Mouse (Mus musculus): ENCODE measurements around the gene Sgsm2. TPM values are rescaled to one million over a fixed set of nuclear protein-coding genes. Genes with fewer than 3 reads are reported as not detected.

The Sgsm2 gene
- polyA plus RNA-seq (2014; fragmentation: Illumina TruSeq; extraction: RNeasy Lipid Tissue Mini Kit (QIAGEN cat#74804); ENCODE audit: low read depth, low replicate concordance), result 1.1 TPM

DNA sequence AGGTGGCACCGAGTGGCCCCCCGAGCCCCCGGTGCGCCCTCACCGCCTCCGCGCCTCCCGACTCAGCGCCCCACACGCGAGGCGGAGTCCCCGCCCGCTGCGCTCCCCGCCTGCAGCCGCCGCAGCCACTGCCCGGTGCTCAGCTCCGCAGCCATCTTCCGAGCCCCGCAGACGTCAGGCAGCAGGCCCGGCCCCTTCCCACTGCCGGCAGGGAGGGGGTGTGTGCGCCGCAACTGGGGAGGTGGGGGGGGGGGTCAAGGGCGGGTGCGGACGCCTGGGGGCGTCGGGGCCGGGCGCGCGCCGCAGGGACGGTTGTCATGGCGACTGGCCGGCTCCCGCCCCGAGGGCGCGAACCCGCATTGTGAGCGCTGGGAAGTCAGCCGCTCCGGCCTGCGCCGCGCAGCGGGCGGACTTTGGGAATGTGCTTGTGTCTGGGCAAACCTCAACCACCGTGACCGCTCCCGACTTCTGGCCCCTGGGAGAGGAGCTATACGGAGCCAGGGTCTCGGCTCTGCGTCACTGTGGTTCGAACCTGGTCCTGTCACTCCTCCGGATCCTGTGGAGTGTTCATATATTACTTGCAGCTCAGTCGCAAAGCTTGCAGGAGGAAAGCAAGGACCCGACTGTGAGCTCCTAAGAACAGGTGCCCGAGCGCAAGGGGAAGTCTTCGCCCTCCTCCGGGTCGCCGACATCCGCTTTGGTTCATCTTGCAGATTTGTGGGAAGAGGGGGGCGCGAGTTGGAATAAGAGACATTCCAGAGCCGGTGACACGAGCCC lies at the start of gene Sgsm2:
Gene Sgsm2 (minus strand): TSS at position 160 of the 777 bp plus-strand sequence.

DNA sequence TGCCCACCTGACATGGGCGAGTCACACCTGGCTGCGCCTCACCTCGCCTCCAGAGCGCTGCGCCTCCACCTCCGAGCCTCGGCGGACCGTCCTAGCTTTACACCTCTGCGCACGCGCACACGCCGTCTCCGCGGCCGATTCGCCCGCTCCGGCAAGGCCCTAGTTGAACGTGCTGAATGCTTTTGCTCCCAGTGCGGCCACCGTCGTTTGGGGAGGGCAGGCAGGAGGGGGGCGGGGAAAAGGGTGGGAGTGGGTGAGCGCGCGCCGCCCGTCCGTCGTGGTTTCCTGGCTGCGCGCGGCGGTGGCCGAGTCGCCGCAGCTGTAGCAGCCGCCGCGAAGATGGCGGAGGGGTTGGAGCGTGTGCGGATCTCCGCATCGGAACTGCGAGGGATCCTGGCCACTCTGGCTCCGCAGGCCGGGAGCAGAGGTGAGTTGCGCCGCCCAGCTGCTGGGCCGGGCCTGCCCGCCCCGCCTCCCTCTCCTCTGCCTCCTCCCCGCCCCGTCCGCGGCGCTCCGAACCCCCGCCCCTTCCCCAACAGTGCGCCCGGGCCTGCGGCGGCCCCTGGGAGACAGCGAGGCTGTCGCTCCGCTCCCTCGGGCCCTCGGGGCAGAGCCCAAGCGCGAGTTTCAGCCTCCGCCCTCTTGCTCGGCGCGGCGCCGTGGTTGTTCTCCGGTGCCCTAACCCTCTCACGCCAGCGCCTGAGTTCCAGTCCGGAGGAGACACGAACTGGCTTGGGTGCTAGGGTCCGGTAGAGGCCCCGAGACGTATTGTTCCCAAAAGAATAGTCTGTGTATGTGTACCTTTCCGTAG lies 28.9 kb upstream of the Sgsm2 start, which contains the start of the genes Smg6 and Srr:
Gene Smg6 (plus strand): TSS at position 247 of the 811 bp plus-strand sequence.
Gene Srr (minus strand): TSS at position 372 of the 811 bp plus-strand sequence.

DNA sequence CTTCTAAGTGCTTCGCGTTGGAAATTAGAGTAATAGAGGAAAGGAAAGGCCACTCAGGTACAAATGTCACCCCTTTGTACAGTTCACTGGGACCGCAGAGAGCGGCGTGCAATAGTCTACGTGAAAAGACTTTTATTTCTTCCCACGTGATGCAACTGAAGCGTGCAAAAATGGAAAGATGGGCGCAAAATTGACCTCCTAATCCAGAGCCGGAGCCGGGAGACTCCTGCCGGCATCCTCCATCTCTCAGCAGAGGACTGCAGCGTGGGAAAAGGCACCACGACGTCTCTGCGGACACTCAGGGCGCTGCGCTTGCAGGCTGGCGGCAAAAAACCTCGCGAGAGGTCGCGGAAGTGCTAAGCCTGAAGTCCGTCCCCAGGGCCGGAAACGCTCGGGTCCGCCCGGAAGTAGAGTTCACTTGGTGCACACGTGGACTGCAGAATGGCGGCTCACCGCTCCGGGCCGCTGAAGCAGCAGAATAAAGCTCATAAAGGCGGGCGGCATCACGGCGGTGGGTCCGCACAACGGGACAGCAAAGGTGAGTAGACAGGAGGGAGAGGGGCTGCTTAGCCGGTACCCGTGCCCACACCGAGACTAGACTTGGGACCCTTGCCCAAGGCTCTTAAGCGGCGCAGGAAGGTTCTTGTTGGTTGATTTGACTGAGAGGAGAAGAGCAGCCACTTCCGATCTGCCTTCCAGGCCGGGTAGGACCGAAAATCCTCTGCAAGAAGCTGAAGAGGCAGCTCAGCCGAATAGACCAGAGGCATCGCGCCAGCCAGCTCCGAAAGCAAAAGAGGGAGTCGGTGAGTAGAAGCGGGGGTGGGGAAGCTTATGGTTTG lies 1.0 kb upstream of the Sgsm2 start, which contains the start of gene Tsr1:
Gene Tsr1 (plus strand): TSS at position 394 of the 839 bp plus-strand sequence.

DNA sequence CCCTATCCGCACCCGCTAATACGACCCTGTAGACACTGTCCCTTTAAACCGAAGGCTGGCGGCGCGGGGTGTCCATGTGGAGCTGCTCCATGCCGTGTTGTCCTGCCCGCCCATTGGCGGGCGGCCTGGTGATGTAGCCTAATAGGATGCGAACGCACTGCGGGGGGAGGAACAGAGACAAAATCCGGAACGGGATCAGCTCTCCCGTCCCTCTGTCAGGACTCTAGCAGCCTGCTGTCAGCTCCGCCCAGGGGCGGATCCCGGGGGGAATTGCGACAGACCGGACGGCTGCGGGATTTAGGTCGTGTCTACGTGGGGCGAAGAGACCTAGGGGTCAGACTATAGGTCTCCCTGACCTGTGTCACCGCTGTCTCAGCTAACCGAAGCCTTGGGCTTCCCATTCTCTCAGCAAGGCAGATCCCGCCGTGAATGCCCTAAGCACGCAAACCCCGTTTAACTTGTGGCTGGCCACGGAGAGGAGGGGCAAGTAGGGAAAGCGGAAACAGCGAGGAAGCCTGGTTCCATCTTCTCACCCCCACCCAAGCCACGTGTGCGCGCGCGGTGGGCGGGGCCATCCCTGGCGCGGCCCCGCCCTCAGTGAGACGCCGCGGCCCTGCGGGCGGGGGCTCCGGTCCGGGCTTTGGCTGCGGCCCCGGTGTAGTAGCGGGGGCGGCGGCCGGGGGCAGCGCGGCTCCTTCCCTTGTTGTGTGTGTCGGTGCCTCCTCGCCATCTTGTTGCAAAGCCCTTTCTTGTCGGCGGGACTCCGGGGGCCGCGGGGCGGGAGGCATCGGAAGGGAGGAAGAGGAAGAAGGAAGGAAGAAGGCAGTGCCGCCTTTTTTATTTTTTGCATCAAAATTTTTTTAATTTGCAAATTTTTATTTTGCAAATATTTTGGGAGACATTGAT lies 66.4 kb downstream of the Sgsm2 start, which contains the start of gene Mnt:
Gene Mnt (plus strand): TSS at position 665 of the 906 bp plus-strand sequence.

Other genes starting within 250 kb of the Sgsm2 start
- gene Cluh, start 247.6 kb downstream of the Sgsm2 start, polyA plus RNA-seq (2014; fragmentation: Illumina TruSeq; extraction: RNeasy Lipid Tissue Mini Kit (QIAGEN cat#74804); ENCODE audit: low read depth, low replicate concordance), result 11.4 TPM
- 427 TPM for gene Pafah1b1, start 172.4 kb downstream of the Sgsm2 start, polyA plus RNA-seq (2014; fragmentation: Illumina TruSeq; extraction: RNeasy Lipid Tissue Mini Kit (QIAGEN cat#74804); ENCODE audit: low read depth, low replicate concordance)
- gene Mettl16, start 126.2 kb downstream of the Sgsm2 start, polyA plus RNA-seq (2014; fragmentation: Illumina TruSeq; extraction: RNeasy Lipid Tissue Mini Kit (QIAGEN cat#74804); ENCODE audit: low read depth, low replicate concordance), result 29.5 TPM
- gene Mnt, start 66.1 kb downstream of the Sgsm2 start, polyA plus RNA-seq (2014; fragmentation: Illumina TruSeq; extraction: RNeasy Lipid Tissue Mini Kit (QIAGEN cat#74804); ENCODE audit: low read depth, low replicate concordance), result 1.5 TPM
- 21.5 TPM for gene Tsr1, start 1.0 kb upstream of the Sgsm2 start, polyA plus RNA-seq (2014; fragmentation: Illumina TruSeq; extraction: RNeasy Lipid Tissue Mini Kit (QIAGEN cat#74804); ENCODE audit: low read depth, low replicate concordance)
- 13.0 TPM for gene Smg6, start 28.8 kb upstream of the Sgsm2 start, polyA plus RNA-seq (2014; fragmentation: Illumina TruSeq; extraction: RNeasy Lipid Tissue Mini Kit (QIAGEN cat#74804); ENCODE audit: low read depth, low replicate concordance)
- gene Srr, start 28.9 kb upstream of the Sgsm2 start, polyA plus RNA-seq (2014; fragmentation: Illumina TruSeq; extraction: RNeasy Lipid Tissue Mini Kit (QIAGEN cat#74804); ENCODE audit: low read depth, low replicate concordance), result 171 TPM

Measured in kidney, adult 10 weeks (tissue).